Mouse (Mus musculus): Measurements from ENCODE around the gene Ccdc149. TPM values are rescaled to one million over a fixed set of nuclear protein-coding genes. Genes with fewer than 3 reads are reported as not detected.

Gene Ccdc149
- polyA plus RNA-seq, 1 experiment = 1.9 TPM

DNA sequence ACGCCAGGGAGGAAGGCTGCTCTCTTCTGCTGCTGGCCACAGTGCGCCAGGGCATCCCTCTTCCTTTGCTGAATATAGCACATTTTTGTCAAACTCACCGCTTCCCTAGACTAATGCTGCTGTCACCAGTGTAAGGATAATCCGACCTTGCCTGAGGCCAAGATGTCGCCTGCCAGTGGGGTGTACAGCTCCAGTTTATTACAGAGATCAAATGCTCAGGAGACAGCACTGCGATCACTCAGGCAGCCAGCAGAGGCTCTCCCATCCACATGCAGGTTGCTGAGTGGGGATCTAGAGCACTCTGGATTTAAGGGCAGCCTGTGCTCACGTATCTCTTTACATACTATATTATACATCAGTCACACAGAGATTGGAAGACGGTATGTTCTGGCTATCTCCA is 22.1 kb downstream of the Ccdc149 start:
- Histone ChIP-seq H3K27me3 (ENCODE audit: control insufficient read depth, insufficient read depth, low read length) (no peaks in the 10 kb centered on the region), H3K4me3 (ENCODE audit: low read depth, low read length) (no peak overlapping the region), H3K36me3 (ENCODE audit: control insufficient read depth, insufficient read depth, low read length) (no peaks in the 10 kb centered on the region), H3K27ac (ENCODE audit: insufficient read depth, low read depth, low read length) (no peak overlapping the region), H3K4me1 (ENCODE audit: control insufficient read depth, insufficient read depth, insufficient read length, low read length) (no peaks in the 10 kb centered on the region)
- TF ChIP-seq POLR2A (IDR thresholded peaks at IDR 0.05; ENCODE audit: low read depth, low read length) (no peak), CTCF (IDR thresholded peaks at IDR 0.05; ENCODE audit: extremely low read depth, insufficient read length, insufficient replicate concordance, low read depth, low read length) (no peak)
- WGBS = 84% methylated on average over 8 of the region's 8 CpGs

DNA sequence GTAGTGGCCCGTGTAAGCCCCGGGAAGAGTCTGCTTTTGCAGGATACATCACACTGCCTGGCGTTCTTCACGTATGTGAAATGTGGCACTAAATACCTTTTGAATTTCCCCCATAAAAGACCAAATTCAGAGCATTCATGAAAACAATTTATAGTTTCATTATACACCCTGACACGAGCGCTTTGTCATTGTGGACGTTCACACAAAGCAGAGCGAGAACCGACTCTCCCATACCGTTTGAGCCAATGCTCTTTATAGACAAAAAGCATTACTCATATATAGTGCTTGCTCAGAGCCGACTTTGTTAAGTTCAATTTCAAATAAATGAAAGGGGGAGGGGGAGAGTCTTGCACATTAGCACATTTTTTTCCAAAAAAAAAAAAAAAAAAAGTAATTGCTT is 31.0 kb downstream of the Ccdc149 start:
- Histone ChIP-seq H3K4me1 (ENCODE audit: control insufficient read depth, insufficient read depth, insufficient read length, low read length) (no peaks in the 10 kb centered on the region), H3K27ac (ENCODE audit: insufficient read depth, low read depth, low read length) (no peak overlapping the region), H3K36me3 (ENCODE audit: control insufficient read depth, insufficient read depth, low read length) (no peaks in the 10 kb centered on the region), H3K4me3 (ENCODE audit: low read depth, low read length) (no peak overlapping the region), H3K27me3 (ENCODE audit: control insufficient read depth, insufficient read depth, low read length) (no peaks in the 10 kb centered on the region)
- 83% methylated on average over 11 of the region's 11 CpGs for WGBS
- TF ChIP-seq CTCF (IDR thresholded peaks at IDR 0.05; ENCODE audit: extremely low read depth, insufficient read length, insufficient replicate concordance, low read depth, low read length) (no peak), POLR2A (IDR thresholded peaks at IDR 0.05; ENCODE audit: low read depth, low read length) (no peak)

DNA sequence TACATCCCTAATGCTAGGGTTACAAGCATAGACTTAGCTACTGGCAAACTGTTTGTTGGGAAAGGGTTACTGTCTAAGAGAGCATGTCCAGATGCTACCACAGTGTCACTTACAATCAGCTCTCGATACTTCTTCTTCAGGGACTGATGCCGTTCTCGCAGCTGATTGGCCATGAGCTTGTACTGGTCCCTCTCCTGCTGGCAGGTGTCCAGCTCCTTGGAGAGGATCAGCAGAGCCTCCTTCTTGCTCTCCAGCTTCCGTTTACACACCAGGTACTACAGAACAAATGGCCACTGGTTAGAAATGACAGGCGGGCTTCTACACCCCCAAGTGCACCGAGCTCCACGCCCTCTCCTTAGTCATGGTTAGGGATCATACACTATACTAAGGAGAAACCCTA is 32.4 kb downstream of the Ccdc149 start:
- H3K27me3 ChIP-seq (ENCODE audit: control insufficient read depth, insufficient read depth, low read length) = no peaks in the 10 kb centered on the region
- 78% methylated on average over 7 of the region's 7 CpGs for WGBS
- H3K27ac ChIP-seq (ENCODE audit: insufficient read depth, low read depth, low read length) = no peak overlapping the region
- TF ChIP-seq CTCF (IDR thresholded peaks at IDR 0.05; ENCODE audit: extremely low read depth, insufficient read length, insufficient replicate concordance, low read depth, low read length) = no peak
- TF ChIP-seq POLR2A (IDR thresholded peaks at IDR 0.05; ENCODE audit: low read depth, low read length) = no peak
- no peaks in the 10 kb centered on the region for H3K4me1 ChIP-seq (ENCODE audit: control insufficient read depth, insufficient read depth, insufficient read length, low read length)
- H3K4me3 ChIP-seq (ENCODE audit: low read depth, low read length) = no peak overlapping the region
- H3K36me3 ChIP-seq (ENCODE audit: control insufficient read depth, insufficient read depth, low read length) = no peaks in the 10 kb centered on the region

DNA sequence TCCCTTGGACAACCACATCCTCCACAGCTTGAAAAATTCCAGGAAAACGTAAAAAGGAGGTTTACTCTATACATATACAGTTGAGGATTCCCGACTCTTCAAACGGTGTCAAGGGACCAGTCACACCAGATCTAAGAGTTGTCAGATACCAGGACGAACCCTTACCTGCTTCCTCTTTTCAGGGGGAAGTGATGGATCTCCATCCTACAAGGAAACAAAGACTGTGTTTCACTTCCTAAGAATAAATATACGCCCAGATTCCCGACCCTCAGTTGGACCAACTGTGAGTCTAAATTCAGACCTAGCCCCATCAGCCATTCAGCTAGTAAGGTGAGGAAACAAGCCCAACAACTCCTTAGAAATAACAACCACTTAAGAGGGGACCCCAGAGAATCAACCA is 35.8 kb downstream of the Ccdc149 start:
- Histone ChIP-seq H3K36me3 (ENCODE audit: control insufficient read depth, insufficient read depth, low read length) (no peaks in the 10 kb centered on the region), H3K4me1 (ENCODE audit: control insufficient read depth, insufficient read depth, insufficient read length, low read length) (peaks cover 4% of the 10 kb centered on the region; the same call in 1 of the 2 replicates), H3K27me3 (ENCODE audit: control insufficient read depth, insufficient read depth, low read length) (no peaks in the 10 kb centered on the region), H3K4me3 (ENCODE audit: low read depth, low read length) (no peak overlapping the region), H3K27ac (ENCODE audit: insufficient read depth, low read depth, low read length) (no peak overlapping the region)
- WGBS = 85% methylated on average over 6 of the region's 6 CpGs
- TF ChIP-seq CTCF (IDR thresholded peaks at IDR 0.05; ENCODE audit: extremely low read depth, insufficient read length, insufficient replicate concordance, low read depth, low read length) (no peak), POLR2A (IDR thresholded peaks at IDR 0.05; ENCODE audit: low read depth, low read length) (no peak)

DNA sequence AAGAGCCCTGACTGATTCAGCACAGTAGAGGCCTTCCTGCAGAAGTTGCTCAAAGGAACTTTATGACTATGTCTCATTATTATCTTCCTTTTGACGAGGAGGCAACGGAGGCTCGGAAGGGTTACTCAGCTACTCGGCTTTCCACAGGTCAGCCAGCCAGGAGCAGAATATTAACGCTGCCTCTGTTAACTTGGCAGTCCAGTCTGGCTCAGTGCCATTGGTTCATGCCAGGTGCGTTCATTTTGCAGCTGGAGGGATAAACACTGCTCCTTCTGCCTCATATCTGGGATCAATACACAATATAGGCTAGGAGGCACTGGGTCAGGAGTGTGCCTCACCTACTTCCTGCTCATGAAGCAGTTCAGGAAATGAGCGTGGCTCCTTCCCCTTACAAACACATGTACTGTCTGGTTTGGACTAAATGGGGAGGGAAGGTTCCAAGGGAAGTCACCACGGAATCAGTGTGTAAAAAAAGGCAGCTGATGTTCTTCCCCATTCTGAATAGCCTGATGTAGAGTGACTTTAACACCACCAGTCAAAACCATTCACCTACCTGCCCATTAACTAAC is 40.0 kb downstream of the Ccdc149 start:
- Histone ChIP-seq H3K36me3 (ENCODE audit: control insufficient read depth, insufficient read depth, low read length) (no peaks in the 10 kb centered on the region), H3K27ac (ENCODE audit: insufficient read depth, low read depth, low read length) (no peak overlapping the region), H3K4me3 (ENCODE audit: low read depth, low read length) (no peak overlapping the region), H3K4me1 (ENCODE audit: control insufficient read depth, insufficient read depth, insufficient read length, low read length) (peaks cover 4% of the 10 kb centered on the region; the same call in 1 of the 2 replicates), H3K27me3 (ENCODE audit: control insufficient read depth, insufficient read depth, low read length) (no peaks in the 10 kb centered on the region)
- 22% methylated on average over 8 of the region's 8 CpGs for WGBS
- TF ChIP-seq POLR2A (IDR thresholded peaks at IDR 0.05; ENCODE audit: low read depth, low read length) (no peak), CTCF (IDR thresholded peaks at IDR 0.05; ENCODE audit: extremely low read depth, insufficient read length, insufficient replicate concordance, low read depth, low read length) (no peak)

DNA sequence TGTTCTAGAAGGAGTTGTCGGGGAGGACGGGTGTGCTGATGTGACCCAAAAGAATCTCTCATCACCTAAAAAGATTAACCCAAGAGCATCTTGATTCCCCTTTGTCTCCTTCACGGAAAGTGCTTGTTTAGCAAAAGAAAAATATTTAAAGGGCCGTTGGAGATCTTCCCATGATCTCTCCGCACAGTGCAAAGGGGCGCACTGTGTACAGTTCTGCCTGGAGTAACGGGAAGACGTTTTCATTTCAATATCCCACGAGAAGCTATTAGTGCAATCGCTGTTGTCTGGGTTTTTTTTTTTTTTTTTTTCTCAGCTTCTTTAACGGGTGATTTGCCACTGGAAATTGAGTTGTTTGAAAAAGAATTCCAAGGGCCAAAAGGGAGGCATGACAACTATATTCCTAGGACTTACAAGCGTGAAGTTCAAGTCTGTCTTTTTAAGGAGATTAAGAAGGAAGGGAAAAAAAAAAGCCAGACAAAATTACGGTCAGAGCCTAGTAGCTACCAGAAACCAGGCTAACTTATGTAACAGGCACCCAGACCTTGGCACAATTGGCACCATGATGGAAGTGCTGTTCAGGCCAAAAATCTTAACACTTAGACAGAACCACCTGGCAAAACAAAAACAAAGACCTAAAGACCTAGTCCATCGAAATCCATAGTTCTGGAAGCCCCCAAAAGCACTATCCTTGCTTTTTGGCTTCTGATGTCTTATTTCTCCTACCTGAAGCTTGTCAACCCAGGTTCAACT is 41.4 kb downstream of the Ccdc149 start:
- Histone ChIP-seq H3K27me3 (ENCODE audit: control insufficient read depth, insufficient read depth, low read length) (no peaks in the 10 kb centered on the region), H3K4me1 (ENCODE audit: control insufficient read depth, insufficient read depth, insufficient read length, low read length) (peaks cover 4% of the 10 kb centered on the region; the same call in 1 of the 2 replicates), H3K27ac (ENCODE audit: insufficient read depth, low read depth, low read length) (no peak overlapping the region), H3K4me3 (ENCODE audit: low read depth, low read length) (no peak overlapping the region), H3K36me3 (ENCODE audit: control insufficient read depth, insufficient read depth, low read length) (no peaks in the 10 kb centered on the region)
- TF ChIP-seq CTCF (IDR thresholded peaks at IDR 0.05; ENCODE audit: extremely low read depth, insufficient read length, insufficient replicate concordance, low read depth, low read length) = no peak
- TF ChIP-seq POLR2A (IDR thresholded peaks at IDR 0.05; ENCODE audit: low read depth, low read length) = no peak
- 84% methylated on average over 14 of the region's 14 CpGs for WGBS

DNA sequence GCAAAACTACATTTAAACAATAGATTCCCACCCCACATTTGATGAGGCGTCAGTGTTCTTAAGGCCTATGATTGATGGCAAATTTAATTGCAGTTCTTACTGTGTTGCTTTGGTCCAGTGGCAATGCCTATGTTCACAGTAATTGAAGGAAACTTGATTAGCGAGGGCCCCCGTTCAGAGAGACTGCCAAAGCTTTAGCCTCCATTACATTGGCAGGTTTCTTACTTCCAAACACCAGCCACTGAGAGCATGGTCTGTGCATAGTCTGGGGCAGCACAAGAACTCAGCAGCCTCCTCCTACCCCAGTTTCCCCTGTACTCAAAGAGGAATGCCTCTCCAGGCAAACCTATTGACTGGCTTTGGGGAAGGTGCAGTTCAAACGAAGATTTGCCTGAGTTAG is 42.7 kb downstream of the Ccdc149 start:
- TF ChIP-seq CTCF (IDR thresholded peaks at IDR 0.05; ENCODE audit: extremely low read depth, insufficient read length, insufficient replicate concordance, low read depth, low read length) (no peak), POLR2A (IDR thresholded peaks at IDR 0.05; ENCODE audit: low read depth, low read length) (no peak)
- Histone ChIP-seq H3K4me1 (ENCODE audit: control insufficient read depth, insufficient read depth, insufficient read length, low read length) (peaks cover 4% of the 10 kb centered on the region; the same call in 1 of the 2 replicates), H3K27ac (ENCODE audit: insufficient read depth, low read depth, low read length) (no peak overlapping the region), H3K36me3 (ENCODE audit: control insufficient read depth, insufficient read depth, low read length) (no peaks in the 10 kb centered on the region), H3K4me3 (ENCODE audit: low read depth, low read length) (no peak overlapping the region), H3K27me3 (ENCODE audit: control insufficient read depth, insufficient read depth, low read length) (no peaks in the 10 kb centered on the region)
- WGBS = 77% methylated on average over 4 of the region's 4 CpGs

Measured in small intestine, adult 2 months (tissue).